Mouse (Mus musculus) yolk sac, embryonic 10.5 days (tissue): Measurements from ENCODE around the gene Clrn3.
"Not testable (repeated sequence)": the region's sequence is repeated elsewhere in the genome, so short reads cannot be mapped to it uniquely, and the experiment has no call there.

ENCODE experiments used
- DNase-seq: peaks from one replicate; pipeline ENCODE4 v3.0.0-alpha.2; 2017; ENCODE audit warnings: low spot score

Clrn3 gene

GRCm38 (mm10) chr7:135528515-135528914, at the start of gene Clrn3:
Clrn3 (minus strand) TSS chr7:135528654.
- DNase-seq: peak; percentile 70

- DNase-seq: no peak
Measured at GRCm38 (mm10) chr7:135576329-135576728, 47.9 kb upstream of the Clrn3 start.

- DNase-seq: not testable (repeated sequence)
Measured at GRCm38 (mm10) chr7:135575319-135576069, 47.0 kb upstream of the Clrn3 start.

- no peak for DNase-seq
Measured at GRCm38 (mm10) chr7:135571951-135572559, 43.6 kb upstream of the Clrn3 start.

GRCm38 (mm10) chr7:135571392-135571791, 42.9 kb upstream of the Clrn3 start:
- no peak for DNase-seq

GRCm38 (mm10) chr7:135568550-135568949, 40.1 kb upstream of the Clrn3 start:
- no peak for DNase-seq

GRCm38 (mm10) chr7:135567582-135567981, 39.1 kb upstream of the Clrn3 start:
- no peak for DNase-seq

- no peak for DNase-seq
Measured at GRCm38 (mm10) chr7:135566013-135566412, 37.6 kb upstream of the Clrn3 start.

- DNase-seq: no peak
Measured at GRCm38 (mm10) chr7:135564022-135564421, 35.6 kb upstream of the Clrn3 start.

- DNase-seq: no peak
Measured at GRCm38 (mm10) chr7:135560280-135560679, 31.8 kb upstream of the Clrn3 start.

- no peak for DNase-seq
Measured at GRCm38 (mm10) chr7:135556663-135557402, 28.4 kb upstream of the Clrn3 start.

- DNase-seq: no peak
Measured at GRCm38 (mm10) chr7:135553550-135553949, 25.1 kb upstream of the Clrn3 start.

GRCm38 (mm10) chr7:135551547-135551946, 23.1 kb upstream of the Clrn3 start:
- no peak for DNase-seq

GRCm38 (mm10) chr7:135548434-135548833, 20.0 kb upstream of the Clrn3 start:
- DNase-seq: no peak

- DNase-seq: no peak
Measured at GRCm38 (mm10) chr7:135546530-135546929, 18.1 kb upstream of the Clrn3 start.

- DNase-seq: no peak
Measured at GRCm38 (mm10) chr7:135545957-135546356, 17.5 kb upstream of the Clrn3 start.

- no peak for DNase-seq
Measured at GRCm38 (mm10) chr7:135544321-135544720, 15.9 kb upstream of the Clrn3 start.

- no peak for DNase-seq
Measured at GRCm38 (mm10) chr7:135543033-135543432, 14.6 kb upstream of the Clrn3 start.

- no peak for DNase-seq
Measured at GRCm38 (mm10) chr7:135542235-135542634, 13.8 kb upstream of the Clrn3 start.

GRCm38 (mm10) chr7:135539429-135539828, 11.0 kb upstream of the Clrn3 start:
- DNase-seq: no peak

GRCm38 (mm10) chr7:135537948-135538741, 9.7 kb upstream of the Clrn3 start:
- peak; percentile 8 for DNase-seq

- DNase-seq: peak; percentile 79
Measured at GRCm38 (mm10) chr7:135537341-135537901, 9.0 kb upstream of the Clrn3 start, which contains the start of gene Ptpre. Ptpre (plus strand) TSS chr7:135537481.
